Mouse (Mus musculus) 3T3-L1 (cell line): Measurements from ENCODE around the gene Tmc2.

Experiments
- DNase-seq: peaks from one replicate; pipeline ENCODE4 v3.0.0-alpha.2; 2015; ENCODE audit warnings: low read depth, low spot score

Gene Tmc2

DNA sequence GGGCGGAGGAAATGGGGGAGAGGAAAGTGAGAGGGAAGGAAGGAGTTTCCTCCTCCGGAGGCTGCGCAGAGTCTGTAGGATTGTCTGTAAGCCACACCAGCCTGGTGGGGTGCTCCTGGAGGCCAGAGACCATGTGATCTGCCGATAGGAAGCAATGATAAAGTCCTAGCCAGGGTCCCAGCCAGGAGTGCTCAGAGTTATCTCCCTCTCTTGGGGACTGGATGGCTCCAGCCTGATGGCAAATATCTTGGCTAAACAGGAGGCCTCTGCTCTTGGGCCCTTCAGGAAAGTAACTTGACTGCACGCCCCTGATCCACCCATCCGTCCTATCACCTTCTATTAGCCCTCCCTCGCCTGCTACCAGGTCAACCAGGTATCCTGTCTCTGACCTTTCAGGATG, 53.2 kb downstream of the Tmc2 start:
- no peak for DNase-seq

DNA sequence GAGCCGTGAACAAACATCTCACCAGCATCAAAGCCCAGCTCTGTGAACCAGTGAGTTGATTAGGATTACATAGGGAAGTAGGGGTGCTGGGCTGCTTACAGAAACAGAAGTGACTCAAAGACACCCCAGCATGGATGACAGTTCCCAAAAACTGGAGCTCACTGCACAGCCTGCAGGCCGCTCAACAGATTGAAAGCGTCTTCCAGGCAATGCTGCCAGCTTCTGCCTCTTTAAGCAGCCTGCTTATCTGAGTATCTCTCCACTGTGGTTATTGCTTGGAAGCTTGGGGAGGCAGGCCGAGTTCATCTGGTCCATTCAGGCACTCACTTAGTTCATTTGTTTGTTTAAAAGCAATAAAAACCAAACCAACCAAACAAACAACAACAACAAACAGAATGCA, 61.8 kb downstream of the Tmc2 start:
- no peak for DNase-seq

DNA sequence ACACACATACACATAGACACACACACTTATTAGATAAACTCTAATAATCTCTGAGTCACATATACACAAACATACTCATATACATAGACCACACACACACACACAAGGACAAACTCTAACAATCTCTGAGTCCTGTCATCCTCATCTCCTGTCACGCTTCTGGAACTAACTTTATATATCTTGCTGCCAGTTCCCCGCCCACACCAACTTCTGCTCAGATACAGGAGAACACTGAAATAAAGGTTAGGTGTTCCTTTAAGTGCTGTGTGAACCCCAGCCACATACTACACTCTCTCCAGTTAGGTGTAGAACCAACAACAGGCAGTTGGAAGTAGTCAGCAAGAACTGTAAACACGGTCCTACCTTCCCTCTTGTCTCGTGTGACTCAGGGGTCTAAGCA, 65.8 kb downstream of the Tmc2 start:
- no peak for DNase-seq

DNA sequence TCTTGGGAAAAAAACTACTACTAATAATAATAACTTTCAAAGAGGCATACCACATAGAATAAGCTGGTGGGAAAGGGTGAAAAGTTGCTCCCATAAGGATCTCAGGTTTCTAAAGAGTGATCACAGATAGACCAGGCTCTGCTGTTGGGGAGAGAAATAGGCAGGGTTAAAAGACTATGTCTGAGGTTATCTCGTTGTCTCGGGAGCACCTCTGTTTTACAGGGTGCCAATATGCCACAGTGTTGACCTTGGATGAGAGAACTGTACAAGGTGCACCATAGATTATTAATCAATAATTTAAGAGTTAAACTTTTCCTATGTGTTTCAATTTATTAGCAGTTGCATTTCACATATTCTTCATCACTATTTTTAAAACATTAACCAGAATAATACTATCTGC, 66.9 kb downstream of the Tmc2 start:
- DNase-seq, result no peak

DNA sequence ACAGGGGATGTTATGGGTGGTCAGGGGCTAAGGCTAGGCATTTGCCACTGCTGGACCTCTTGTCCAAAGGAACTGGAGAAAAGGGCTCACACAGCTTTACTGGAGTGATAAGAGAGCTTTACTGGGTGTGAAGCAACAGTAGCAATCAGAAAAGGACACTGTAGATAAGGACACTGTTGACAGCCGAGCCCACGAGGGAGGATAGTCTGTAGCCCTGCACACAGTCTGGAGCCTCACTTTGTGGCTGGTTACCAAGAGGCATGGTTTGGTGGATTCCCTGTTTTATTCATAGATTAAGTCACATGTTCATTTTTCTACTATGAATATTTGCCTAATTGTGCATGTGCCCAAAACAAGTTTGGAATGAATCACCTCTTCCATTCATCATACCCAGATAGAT, 67.4 kb downstream of the Tmc2 start:
- DNase-seq, result no peak

DNA sequence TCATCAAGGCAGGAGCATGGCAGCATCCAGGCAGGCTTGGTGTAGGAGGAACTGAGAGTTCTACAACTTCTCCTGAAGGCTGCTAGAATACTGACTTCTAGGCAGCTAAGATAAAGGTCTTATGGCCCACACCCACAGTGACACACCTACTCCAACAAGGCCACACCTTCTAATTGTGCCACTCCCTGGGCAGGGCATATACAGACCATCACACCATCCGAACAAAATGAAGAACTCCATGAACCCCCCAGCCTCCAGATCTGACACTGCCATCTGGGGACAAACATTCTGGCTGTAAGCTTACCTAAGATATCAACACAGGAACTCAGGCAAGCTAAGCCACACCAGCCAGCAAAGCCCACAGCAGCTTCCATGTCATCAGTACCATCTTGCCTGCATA, 70.5 kb downstream of the Tmc2 start:
- no peak for DNase-seq

DNA sequence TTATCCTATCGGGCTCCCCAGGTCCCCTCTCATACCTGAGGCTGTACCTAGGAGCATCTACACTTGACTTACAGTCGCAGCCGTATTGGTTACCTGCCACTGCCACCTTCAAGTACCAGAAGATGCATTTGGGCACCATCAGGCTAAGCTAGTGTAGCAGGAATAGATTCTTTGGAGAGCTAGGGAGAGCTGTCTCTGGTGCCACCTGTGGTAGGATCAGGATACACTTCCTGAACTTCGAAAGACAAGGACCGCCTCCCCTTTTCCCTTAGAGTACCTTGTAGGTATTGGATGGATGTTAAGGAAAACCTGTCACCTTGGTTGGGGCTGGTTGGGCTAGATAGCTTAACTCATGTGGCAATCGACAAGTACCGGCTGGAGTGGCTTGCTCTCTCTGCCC, 73.1 kb downstream of the Tmc2 start:
- DNase-seq, result no peak

DNA sequence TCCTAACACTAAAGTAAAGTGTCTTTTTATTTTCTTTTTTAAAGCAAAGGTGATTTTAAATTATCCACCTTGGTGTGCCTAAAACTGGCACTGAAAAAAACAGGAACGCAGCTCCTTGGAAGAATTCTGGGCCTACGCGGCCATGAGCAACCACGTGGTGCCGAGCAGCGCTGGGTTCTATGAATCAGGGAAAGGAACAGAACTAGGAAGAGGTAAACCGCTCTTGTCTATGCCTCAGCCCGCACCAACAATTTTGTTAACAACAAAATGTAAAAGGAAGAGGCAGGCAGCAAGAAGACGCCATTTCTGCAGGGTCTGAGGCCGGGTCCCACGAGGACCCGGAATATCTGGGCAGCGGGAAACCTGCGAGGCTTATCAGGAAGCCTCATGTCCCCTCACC, 78.7 kb downstream of the Tmc2 start:
- DNase-seq, result peak; percentile 54

DNA sequence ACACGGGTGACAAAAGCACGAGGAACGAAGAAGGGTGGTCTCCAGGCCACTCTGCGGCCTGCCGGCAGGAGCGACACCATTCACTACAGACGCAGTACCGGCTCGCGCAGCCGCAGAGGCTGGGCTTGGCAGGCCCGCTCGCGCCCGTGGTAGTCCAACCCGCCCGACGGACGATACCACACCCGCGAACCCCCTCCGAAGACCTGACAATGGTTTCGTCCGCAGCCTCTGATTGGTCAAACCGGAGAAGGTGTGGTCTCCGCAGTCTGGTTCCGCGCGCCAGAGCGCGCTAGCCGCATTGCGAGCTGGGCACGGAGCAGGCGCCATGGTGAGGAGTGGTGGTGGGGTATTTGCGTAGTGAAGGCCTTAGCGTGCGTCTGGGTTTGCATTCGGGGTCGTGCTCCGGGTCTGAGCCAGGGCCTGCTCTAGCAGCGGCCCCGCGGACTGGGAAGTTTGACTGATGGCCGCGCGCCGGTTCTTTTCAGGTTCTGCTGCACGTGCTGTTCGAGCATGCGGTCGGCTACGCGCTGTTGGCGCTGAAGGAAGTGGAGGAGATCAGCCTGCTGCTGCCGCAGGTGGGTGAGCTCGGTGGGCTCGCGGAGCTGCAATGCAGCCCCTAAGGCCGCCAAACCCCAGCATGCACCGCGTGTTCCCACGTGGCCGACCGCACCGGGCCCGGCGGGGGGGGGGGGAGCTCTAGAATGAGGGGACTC, 79.3 kb downstream of the Tmc2 start, which contains the start of gene Nop56:
TSS of gene Nop56 (plus strand) at position 282 of the 713 bp plus-strand sequence.
- peak; percentile 97 for DNase-seq

DNA sequence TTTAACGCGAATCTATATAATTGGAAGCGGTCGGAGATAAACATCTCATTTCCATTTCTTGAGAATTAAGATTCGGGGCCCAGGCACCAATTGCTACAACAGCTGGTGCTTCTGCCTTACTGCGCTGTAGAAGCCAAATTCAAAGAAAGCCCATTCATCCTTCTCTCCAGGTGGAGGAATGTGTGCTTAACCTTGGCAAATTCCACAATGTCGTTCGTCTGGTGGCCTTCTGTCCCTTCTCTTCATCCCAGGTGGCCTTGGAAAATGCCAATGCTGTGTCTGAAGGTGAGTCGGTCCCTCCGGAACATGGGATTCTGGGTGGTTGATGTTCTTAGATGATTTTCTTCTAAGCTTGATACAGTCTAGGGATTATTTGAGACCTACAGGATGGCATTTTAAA, 79.9 kb downstream of the Tmc2 start:
- no peak for DNase-seq

DNA sequence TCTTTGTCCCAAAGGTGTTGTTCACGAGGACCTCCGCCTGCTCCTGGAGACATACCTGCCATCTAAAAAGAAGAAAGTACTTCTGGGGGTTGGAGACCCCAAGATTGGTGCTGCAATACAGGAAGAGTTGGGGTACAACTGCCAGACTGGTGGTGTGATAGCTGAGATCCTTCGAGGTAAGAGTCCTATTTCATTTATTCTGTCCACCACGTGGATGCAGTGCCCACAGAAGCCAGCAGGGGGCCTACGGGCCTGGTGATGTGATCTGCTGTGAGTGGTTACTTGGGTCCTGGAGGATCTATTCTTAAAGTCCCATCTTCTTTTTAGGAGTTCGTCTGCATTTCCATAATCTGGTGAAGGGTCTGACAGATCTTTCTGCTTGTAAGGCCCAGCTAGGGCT, 80.7 kb downstream of the Tmc2 start:
- DNase-seq, result peak; percentile 93

DNA sequence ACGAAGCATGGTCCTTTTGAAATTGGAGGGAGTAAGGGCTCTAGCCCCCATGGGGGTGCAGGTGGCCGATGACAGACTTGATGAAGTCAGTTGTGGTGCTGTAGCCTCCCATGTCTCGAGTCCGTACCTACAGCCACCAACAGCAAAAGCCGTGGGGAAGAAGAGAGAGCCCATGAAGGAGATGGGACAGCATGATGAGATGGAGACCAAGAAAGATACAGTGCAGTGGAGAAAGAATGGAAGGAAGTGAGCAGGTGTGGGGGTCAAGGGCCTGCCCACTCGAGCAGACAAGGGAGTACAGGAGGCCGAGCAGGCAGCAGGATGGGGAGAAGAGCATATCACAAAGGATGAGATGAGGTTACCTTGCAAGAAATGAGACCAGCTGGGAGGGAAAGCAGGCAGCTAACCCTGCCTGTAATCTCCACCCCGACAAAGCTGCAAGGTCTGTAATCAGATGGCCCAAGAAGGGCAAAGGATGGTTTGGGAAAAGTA, 84.7 kb downstream of the Tmc2 start:
- DNase-seq, result peak; percentile 19

DNA sequence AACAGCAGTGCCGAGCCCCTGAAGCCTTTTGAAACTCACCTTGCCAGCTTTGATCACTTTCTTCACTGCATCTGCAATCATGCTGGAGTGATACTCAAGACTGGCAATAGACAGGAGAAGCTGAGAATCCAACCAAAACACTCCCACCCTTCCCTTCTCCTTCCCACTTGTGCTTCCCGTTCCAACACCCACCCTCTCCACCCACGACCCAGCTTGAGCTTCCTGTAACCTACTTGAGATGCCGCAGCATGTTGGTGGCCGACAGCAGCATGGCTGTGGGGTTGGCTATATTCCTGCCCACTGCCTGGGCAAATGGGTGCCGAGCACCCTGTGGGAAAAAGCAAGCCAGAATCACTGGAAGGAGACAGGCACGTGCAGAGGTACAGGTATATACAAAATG, 85.2 kb downstream of the Tmc2 start:
- DNase-seq, result no peak

DNA sequence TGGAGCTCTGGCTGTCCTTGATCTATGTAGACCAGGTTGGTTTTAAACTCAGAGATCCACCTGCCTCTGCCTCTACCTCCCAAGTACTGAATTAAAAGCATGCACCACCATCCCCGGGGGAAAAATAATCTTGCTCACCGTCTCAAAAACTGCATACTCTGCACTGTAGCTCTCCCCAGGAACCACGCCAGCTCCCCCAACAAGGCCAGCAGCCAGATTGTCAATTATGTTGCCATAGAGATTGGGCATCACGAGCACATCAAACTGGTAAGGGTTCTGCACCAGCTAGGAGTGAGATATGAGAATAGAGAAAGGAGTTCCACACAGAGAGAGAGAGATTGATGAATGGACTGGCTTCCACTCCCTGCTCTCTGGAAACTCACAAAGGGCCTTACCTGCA, 85.8 kb downstream of the Tmc2 start:
- peak; percentile 40 for DNase-seq

DNA sequence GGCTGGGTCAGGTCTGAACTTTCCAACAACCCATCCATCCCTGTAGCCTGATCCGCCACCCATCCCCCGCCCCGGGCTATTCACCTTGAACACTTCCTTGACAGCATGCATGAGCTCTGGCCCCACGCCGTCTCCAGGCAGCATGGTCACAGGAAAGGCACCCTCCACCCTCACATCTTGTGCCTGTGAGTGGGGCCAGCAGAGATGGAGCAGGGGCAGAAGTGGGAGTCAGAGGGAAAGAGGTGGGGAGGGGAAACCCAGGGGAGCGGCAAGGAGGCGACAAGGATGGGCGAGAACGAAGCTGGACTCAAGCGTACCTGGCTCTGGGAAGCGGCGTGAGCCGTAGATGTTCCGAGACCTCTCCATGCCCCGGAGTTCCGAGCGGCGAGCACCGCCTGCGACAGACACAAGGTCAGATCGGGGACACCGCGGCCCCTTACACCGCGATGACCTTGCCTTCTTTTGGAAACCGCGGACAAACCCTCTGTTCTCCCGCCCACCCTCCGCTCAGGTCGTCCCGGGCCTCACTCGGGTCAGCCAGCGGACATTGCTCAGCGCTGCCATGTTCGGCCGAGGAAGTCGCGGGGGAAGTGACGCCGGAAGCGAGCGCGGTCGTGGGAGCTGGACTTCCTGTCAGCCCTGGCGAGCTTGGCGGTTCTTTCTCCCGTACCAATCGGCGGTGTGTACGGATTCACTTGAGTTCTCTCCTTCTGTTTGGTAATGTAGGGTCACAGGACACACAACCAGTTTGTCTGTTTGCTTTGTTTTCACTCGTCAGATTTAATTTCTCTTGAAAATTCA, 89.1 kb downstream of the Tmc2 start, which contains the start of gene Idh3b:
TSS of gene Idh3b (minus strand) at position 694 of the 801 bp plus-strand sequence.
- peak; percentile 91 for DNase-seq

DNA sequence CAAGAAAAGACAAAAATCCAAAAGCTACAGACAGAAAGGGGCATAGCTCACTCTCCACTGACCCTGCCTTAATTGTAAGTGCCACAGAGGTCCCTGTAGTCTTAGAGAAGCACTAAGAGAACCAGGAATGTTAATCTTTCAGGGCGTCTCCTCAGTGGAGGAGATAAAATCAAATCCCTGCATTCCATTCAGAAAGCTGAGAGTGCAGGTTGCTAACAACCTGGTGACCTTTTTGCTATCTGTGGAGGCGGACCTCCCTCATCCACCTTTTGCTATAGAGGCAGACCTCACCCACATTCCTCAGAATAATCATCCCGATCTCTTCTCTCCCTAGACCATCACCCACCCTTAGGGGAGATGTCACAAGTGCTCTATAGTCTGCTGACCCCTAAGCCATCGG, 94.1 kb downstream of the Tmc2 start:
- no peak for DNase-seq

DNA sequence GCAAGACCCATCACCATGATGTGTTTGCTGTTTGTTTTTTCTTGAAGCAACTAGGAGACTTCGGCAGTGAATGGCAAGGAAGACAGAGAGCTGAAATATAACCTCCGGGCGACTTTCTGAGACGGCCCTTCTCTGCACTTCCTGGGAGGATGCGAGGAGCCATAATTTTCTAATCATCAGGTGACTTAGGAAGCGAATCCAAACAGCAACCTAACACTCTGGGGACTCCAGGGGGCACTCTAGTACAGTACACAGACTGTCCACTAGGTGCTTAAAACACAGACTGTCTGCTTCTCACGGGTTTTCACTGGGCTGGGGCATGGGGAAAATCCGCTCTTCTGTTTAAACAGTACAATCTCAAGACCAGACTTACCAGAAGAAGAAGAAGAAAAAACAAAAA, 96.4 kb downstream of the Tmc2 start:
- DNase-seq, result peak; percentile 86

DNA sequence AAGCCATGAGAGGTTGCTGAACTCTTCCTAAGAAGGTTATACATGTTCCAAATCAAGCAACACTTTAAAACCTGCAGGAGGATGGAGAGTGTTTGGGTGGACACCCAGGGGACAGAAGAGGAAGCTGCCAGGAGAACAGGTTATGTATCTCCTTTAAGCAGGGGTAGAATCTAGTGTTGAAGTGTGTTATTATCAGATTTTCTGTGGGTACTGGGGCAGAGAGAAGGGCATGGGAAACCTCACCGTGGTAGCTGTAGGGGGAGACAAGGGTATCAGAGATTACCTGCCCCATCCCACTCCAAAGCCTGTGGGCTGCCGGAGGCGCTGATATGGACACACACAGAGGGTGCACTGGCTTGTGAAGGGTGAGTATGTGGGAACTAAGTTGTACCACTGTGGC, 98.0 kb downstream of the Tmc2 start:
- DNase-seq, result no peak

DNA sequence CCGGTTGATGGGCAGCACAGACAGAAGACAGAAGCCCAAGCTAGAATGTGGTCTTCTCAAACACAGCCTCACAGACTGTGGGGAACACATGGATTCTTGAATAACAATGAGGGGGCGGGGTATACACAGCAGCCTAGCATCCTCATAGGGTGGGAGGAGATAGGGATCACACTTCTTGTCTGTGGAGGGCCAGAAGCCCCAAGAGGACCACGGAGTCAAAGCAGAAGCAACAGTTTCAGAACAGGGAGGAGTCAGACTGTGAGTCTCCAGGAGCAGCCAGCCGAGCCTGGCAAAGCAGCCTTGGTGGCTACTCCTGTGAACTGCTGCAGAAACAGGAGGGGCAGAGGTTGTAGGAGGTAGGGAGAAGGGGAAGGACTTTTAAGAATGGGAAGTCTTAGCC, 98.5 kb downstream of the Tmc2 start:
- no peak for DNase-seq

DNA sequence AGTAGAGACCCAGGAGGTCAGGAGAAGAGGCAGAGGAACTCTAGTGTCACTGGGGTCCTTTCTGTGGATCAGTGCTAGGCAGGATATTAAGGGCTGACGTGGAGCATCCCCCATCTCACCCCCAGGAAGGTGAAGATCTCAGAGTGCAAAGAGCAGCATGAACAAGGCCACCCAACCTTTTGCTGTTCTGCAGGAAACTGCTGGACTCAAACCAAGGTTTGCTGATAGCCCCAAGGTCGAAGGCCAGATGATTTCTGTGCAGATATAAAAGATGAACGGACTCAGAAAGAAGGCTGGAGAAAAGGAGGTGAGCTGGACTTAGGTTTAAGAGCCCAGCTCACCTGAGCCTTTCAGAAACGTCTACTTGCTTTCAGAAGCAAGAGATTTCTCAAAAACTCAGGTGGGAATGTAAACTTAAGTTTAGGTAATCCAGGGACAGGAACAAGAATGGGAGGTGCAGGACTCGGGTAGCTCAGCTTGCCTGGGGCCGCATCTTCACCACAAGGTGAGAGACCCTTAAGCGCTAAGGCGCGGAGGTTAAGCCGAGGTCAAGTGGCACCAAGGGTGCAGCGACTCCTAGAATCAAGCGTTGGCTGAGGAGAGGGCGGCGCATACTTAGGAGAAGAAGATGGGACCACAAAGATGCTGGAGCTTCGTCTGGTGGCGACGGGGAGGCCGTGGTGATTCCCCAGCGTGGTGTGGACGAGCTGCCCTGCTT, 99.4 kb downstream of the Tmc2 start:
- no peak for DNase-seq

DNA sequence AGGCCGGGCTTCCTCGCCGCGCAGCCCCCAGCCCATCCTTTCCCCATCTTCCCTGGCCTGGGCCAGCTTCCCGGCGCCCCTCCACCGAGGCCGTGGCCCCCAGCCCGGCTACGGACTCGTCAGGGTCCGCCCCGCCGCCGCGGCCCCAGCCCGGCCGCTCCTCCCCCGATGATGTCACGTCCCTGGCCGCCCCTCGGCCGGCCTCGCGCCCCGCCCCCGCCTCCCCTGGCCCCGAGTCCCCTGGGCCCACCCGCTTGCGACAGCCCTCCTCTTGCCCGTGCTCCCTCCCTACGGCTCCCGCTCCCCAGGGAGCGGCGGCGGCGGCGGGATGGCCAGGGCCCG, 99.9 kb downstream of the Tmc2 start, which contains the start of gene Ebf4:
TSS of gene Ebf4 (plus strand) at position 234 of the 342 bp plus-strand sequence.
- no peak for DNase-seq
